Mouse (Mus musculus): ENCODE measurements around the gene 4933416C03Rik. TPM values are rescaled to one million over a fixed set of nuclear protein-coding genes. Genes with fewer than 3 reads are reported as not detected.

The 4933416C03Rik gene
- 0.08 TPM in 1 of 2 replicates, not detected in the other for polyA plus RNA-seq (2014; fragmentation: Nextera tagmentation; extraction: Ambion mirVana)

GRCm38 (mm10) chr10:116113867-116114474 is at the start of gene 4933416C03Rik:
4933416C03Rik (minus strand) TSS chr10:116113917.
- H3K9ac ChIP-seq (ENCODE audit: low read length), result no peak within 1 kb of the TSS
- H3K36me3 ChIP-seq (ENCODE audit: control insufficient read depth, insufficient read depth, low read length), result no peaks in the 10 kb centered on the region
- H3K4me1 ChIP-seq (ENCODE audit: control insufficient read depth, insufficient read depth, low read length), result no peaks in the 10 kb centered on the region
- H3K27ac ChIP-seq (ENCODE audit: low read depth, low read length), result no peak within 1 kb of the TSS
- 94% methylated on average over 39 of the region's 39 CpGs for WGBS
- H3K4me2 ChIP-seq, result no peak within 1 kb of the TSS
- ATAC-seq (ENCODE audit: low FRiP score) (no peak), DNase-seq (ENCODE audit: low spot score, missing footprints) (no peak)
- no peaks in the 10 kb centered on the region for H3K27me3 ChIP-seq (ENCODE audit: control insufficient read depth, insufficient read depth, low read length)
- peaks cover 5% of the 10 kb centered on the region; the same call in 1 of the 2 replicates for H3K9me3 ChIP-seq (ENCODE audit: control insufficient read depth, low read length)
- no peak within 1 kb of the TSS for H3K4me3 ChIP-seq (ENCODE audit: low read depth, low read length)

GRCm38 (mm10) chr10:116162338-116162737 is 48.6 kb upstream of the 4933416C03Rik start:
- ATAC-seq (ENCODE audit: low FRiP score) (no peak), DNase-seq (ENCODE audit: low spot score, missing footprints) (no peak)
- no peak overlapping the region for H3K4me2 ChIP-seq
- H3K36me3 ChIP-seq (ENCODE audit: control insufficient read depth, insufficient read depth, low read length), result no peaks in the 10 kb centered on the region
- H3K4me1 ChIP-seq (ENCODE audit: control insufficient read depth, insufficient read depth, low read length), result no peaks in the 10 kb centered on the region
- no peaks in the 10 kb centered on the region for H3K27me3 ChIP-seq (ENCODE audit: control insufficient read depth, insufficient read depth, low read length)
- no peak overlapping the region for H3K4me3 ChIP-seq (ENCODE audit: low read depth, low read length)
- 80% methylated on average over 12 of the region's 12 CpGs for WGBS
- H3K9ac ChIP-seq (ENCODE audit: low read length), result no peak overlapping the region
- no peaks in the 10 kb centered on the region for H3K9me3 ChIP-seq (ENCODE audit: control insufficient read depth, low read length)
- H3K27ac ChIP-seq (ENCODE audit: low read depth, low read length), result no peak overlapping the region

GRCm38 (mm10) chr10:116156699-116157098 is 43.0 kb upstream of the 4933416C03Rik start:
- no peaks in the 10 kb centered on the region for H3K9me3 ChIP-seq (ENCODE audit: control insufficient read depth, low read length)
- WGBS, result 73% methylated on average over 1 of the region's 1 CpGs
- no peak overlapping the region for H3K9ac ChIP-seq (ENCODE audit: low read length)
- no peaks in the 10 kb centered on the region for H3K27me3 ChIP-seq (ENCODE audit: control insufficient read depth, insufficient read depth, low read length)
- no peak overlapping the region for H3K4me3 ChIP-seq (ENCODE audit: low read depth, low read length)
- ATAC-seq (ENCODE audit: low FRiP score) (no peak), DNase-seq (ENCODE audit: low spot score, missing footprints) (no peak)
- H3K4me1 ChIP-seq (ENCODE audit: control insufficient read depth, insufficient read depth, low read length), result no peaks in the 10 kb centered on the region
- H3K36me3 ChIP-seq (ENCODE audit: control insufficient read depth, insufficient read depth, low read length), result no peaks in the 10 kb centered on the region
- H3K27ac ChIP-seq (ENCODE audit: low read depth, low read length), result no peak overlapping the region
- H3K4me2 ChIP-seq, result no peak overlapping the region

GRCm38 (mm10) chr10:116154707-116155106 is 41.0 kb upstream of the 4933416C03Rik start:
- no peak overlapping the region for H3K9ac ChIP-seq (ENCODE audit: low read length)
- WGBS, result 82% methylated on average over 5 of the region's 5 CpGs
- no peak overlapping the region for H3K4me3 ChIP-seq (ENCODE audit: low read depth, low read length)
- DNase-seq (ENCODE audit: low spot score, missing footprints), result no peak
- no peak for ATAC-seq (ENCODE audit: low FRiP score)
- H3K4me2 ChIP-seq, result no peak overlapping the region
- H3K9me3 ChIP-seq (ENCODE audit: control insufficient read depth, low read length), result no peaks in the 10 kb centered on the region
- no peak overlapping the region for H3K27ac ChIP-seq (ENCODE audit: low read depth, low read length)
- no peaks in the 10 kb centered on the region for H3K4me1 ChIP-seq (ENCODE audit: control insufficient read depth, insufficient read depth, low read length)
- H3K27me3 ChIP-seq (ENCODE audit: control insufficient read depth, insufficient read depth, low read length), result no peaks in the 10 kb centered on the region
- H3K36me3 ChIP-seq (ENCODE audit: control insufficient read depth, insufficient read depth, low read length), result no peaks in the 10 kb centered on the region

- Histone ChIP-seq H3K4me1 (ENCODE audit: control insufficient read depth, insufficient read depth, low read length) (peaks cover 6% of the 10 kb centered on the region; the same call in 1 of the 2 replicates), H3K9me3 (ENCODE audit: control insufficient read depth, low read length) (no peaks in the 10 kb centered on the region), H3K9ac (ENCODE audit: low read length) (no peak overlapping the region; the same call in 1 of the 2 replicates), H3K36me3 (ENCODE audit: control insufficient read depth, insufficient read depth, low read length) (no peaks in the 10 kb centered on the region), H3K27me3 (ENCODE audit: control insufficient read depth, insufficient read depth, low read length) (no peaks in the 10 kb centered on the region), H3K4me2 (no peak overlapping the region), H3K4me3 (ENCODE audit: low read depth, low read length) (no peak overlapping the region), H3K27ac (ENCODE audit: low read depth, low read length) (no peak overlapping the region)
- peak; percentile 89 for DNase-seq (ENCODE audit: low spot score, missing footprints)
- 26% methylated on average over 9 of the region's 9 CpGs for WGBS
- ATAC-seq (ENCODE audit: low FRiP score), result peak; percentile 68
These were observed 32.4 kb upstream of the 4933416C03Rik start for GRCm38 (mm10) chr10:116146091-116146490.

GRCm38 (mm10) chr10:116143684-116144083 is 30.0 kb upstream of the 4933416C03Rik start:
- no peaks in the 10 kb centered on the region for H3K27me3 ChIP-seq (ENCODE audit: control insufficient read depth, insufficient read depth, low read length)
- no peak overlapping the region for H3K4me3 ChIP-seq (ENCODE audit: low read depth, low read length)
- no peaks in the 10 kb centered on the region for H3K36me3 ChIP-seq (ENCODE audit: control insufficient read depth, insufficient read depth, low read length)
- peaks cover 6% of the 10 kb centered on the region; the same call in 1 of the 2 replicates for H3K4me1 ChIP-seq (ENCODE audit: control insufficient read depth, insufficient read depth, low read length)
- no peak overlapping the region for H3K9ac ChIP-seq (ENCODE audit: low read length)
- no peak overlapping the region for H3K4me2 ChIP-seq
- 90% methylated on average over 10 of the region's 10 CpGs for WGBS
- no peaks in the 10 kb centered on the region for H3K9me3 ChIP-seq (ENCODE audit: control insufficient read depth, low read length)
- ATAC-seq (ENCODE audit: low FRiP score) (no peak), DNase-seq (ENCODE audit: low spot score, missing footprints) (no peak)
- no peak overlapping the region for H3K27ac ChIP-seq (ENCODE audit: low read depth, low read length)

- no peak overlapping the region for H3K27ac ChIP-seq (ENCODE audit: low read depth, low read length)
- H3K9me3 ChIP-seq (ENCODE audit: control insufficient read depth, low read length), result no peaks in the 10 kb centered on the region
- ATAC-seq (ENCODE audit: low FRiP score) (no peak), DNase-seq (ENCODE audit: low spot score, missing footprints) (no peak)
- H3K9ac ChIP-seq (ENCODE audit: low read length), result no peak overlapping the region
- H3K4me2 ChIP-seq, result no peak overlapping the region
- H3K27me3 ChIP-seq (ENCODE audit: control insufficient read depth, insufficient read depth, low read length), result no peaks in the 10 kb centered on the region
- 92% methylated on average over 8 of the region's 8 CpGs for WGBS
- H3K4me3 ChIP-seq (ENCODE audit: low read depth, low read length), result no peak overlapping the region
- H3K4me1 ChIP-seq (ENCODE audit: control insufficient read depth, insufficient read depth, low read length), result no peaks in the 10 kb centered on the region
- H3K36me3 ChIP-seq (ENCODE audit: control insufficient read depth, insufficient read depth, low read length), result no peaks in the 10 kb centered on the region
These were observed 26.5 kb upstream of the 4933416C03Rik start for GRCm38 (mm10) chr10:116140226-116140625.

- H3K4me2 ChIP-seq, result no peak overlapping the region
- H3K4me1 ChIP-seq (ENCODE audit: control insufficient read depth, insufficient read depth, low read length), result no peaks in the 10 kb centered on the region
- DNase-seq (ENCODE audit: low spot score, missing footprints), result no peak
- ATAC-seq (ENCODE audit: low FRiP score), result no peak
- no peak overlapping the region for H3K27ac ChIP-seq (ENCODE audit: low read depth, low read length)
- no peak overlapping the region for H3K4me3 ChIP-seq (ENCODE audit: low read depth, low read length)
- WGBS, result 87% methylated on average over 2 of the region's 2 CpGs
- no peak overlapping the region for H3K9ac ChIP-seq (ENCODE audit: low read length)
- no peaks in the 10 kb centered on the region for H3K36me3 ChIP-seq (ENCODE audit: control insufficient read depth, insufficient read depth, low read length)
- H3K27me3 ChIP-seq (ENCODE audit: control insufficient read depth, insufficient read depth, low read length), result no peaks in the 10 kb centered on the region
- no peaks in the 10 kb centered on the region for H3K9me3 ChIP-seq (ENCODE audit: control insufficient read depth, low read length)
These were observed 21.5 kb upstream of the 4933416C03Rik start for GRCm38 (mm10) chr10:116135187-116135586.

GRCm38 (mm10) chr10:116132233-116132632 is 18.5 kb upstream of the 4933416C03Rik start:
- ATAC-seq (ENCODE audit: low FRiP score), result no peak
- Histone ChIP-seq H3K36me3 (ENCODE audit: control insufficient read depth, insufficient read depth, low read length) (no peaks in the 10 kb centered on the region), H3K9me3 (ENCODE audit: control insufficient read depth, low read length) (no peaks in the 10 kb centered on the region), H3K27me3 (ENCODE audit: control insufficient read depth, insufficient read depth, low read length) (no peaks in the 10 kb centered on the region), H3K4me1 (ENCODE audit: control insufficient read depth, insufficient read depth, low read length) (no peaks in the 10 kb centered on the region), H3K4me2 (no peak overlapping the region), H3K9ac (ENCODE audit: low read length) (no peak overlapping the region), H3K27ac (ENCODE audit: low read depth, low read length) (no peak overlapping the region), H3K4me3 (ENCODE audit: low read depth, low read length) (no peak overlapping the region)
- DNase-seq (ENCODE audit: low spot score, missing footprints), result no peak
- 89% methylated on average over 4 of the region's 4 CpGs for WGBS
